Mouse (Mus musculus): ENCODE measurements around the gene Myh7. TPM values are rescaled to one million over a fixed set of nuclear protein-coding genes. Genes with fewer than 3 reads are reported as not detected.

The Myh7 gene
- total and polyA plus RNA-seq, 3 experiments, result 0.08 TPM; not detected in 2

- no peaks in the 10 kb centered on the region for H3K4me1 ChIP-seq (ENCODE audit: control insufficient read depth in 1 of 2, insufficient read depth in 2 of 2)
- dilution Hi-C loops (cut with MboI; ENCODE audit: extremely low pct_ligation_motif_present, extremely low pct_unique_long_range_greater_than_20kb, low sequenced_read_pairs) (no loop called here), in situ Hi-C loops (cut with MboI; ENCODE audit: low pct_ligation_motif_present, low pct_unique_long_range_greater_than_20kb, low sequenced_read_pairs) (no loop called here)
- H3K9ac ChIP-seq (ENCODE audit: insufficient read depth, low read depth), result no peak overlapping the region
- no peak for TF ChIP-seq KAT2A (IDR thresholded peaks at IDR 0.05; ENCODE audit: insufficient replicate concordance, low read length)
- TF ChIP-seq POLR2A (IDR thresholded peaks at IDR 0.05; ENCODE audit: low read depth, low read length), result no peak
- TF ChIP-seq IRF4 (IDR thresholded peaks at IDR 0.05; ENCODE audit: low read depth, low read length), result no peak
- no peak for TF ChIP-seq ZMIZ1 (IDR thresholded peaks at IDR 0.05; ENCODE audit: low read depth, low read length)
- no peak for TF ChIP-seq GABPA (IDR thresholded peaks at IDR 0.05; ENCODE audit: insufficient replicate concordance, low read depth, low read length)
- TF ChIP-seq CHD2 (IDR thresholded peaks at IDR 0.05; ENCODE audit: low read length), result no peak
- TF ChIP-seq JUND (conservative IDR thresholded peaks at IDR 0.05; ENCODE audit: low read depth, low read length), result no peak
- TF ChIP-seq CHD1 (IDR thresholded peaks at IDR 0.05; ENCODE audit: low read depth, low read length), result no peak
- no peak for TF ChIP-seq NELFE (IDR thresholded peaks at IDR 0.05; ENCODE audit: low read depth, low read length)
- TF ChIP-seq UBTF (IDR thresholded peaks at IDR 0.05; ENCODE audit: low read depth, low read length), result no peak
- H3K4me3 ChIP-seq (replicated peaks in 1 of 3; ENCODE audit: low read depth in 2 of 3, low read length in 2 of 3, poor library complexity in 1 of 3), result no peak overlapping the region
- H3K79me2 ChIP-seq (replicated peaks; ENCODE audit: control insufficient read depth, extremely low read depth, insufficient read depth, poor library complexity, severe bottlenecking), result no peaks in the 10 kb centered on the region
- H3K9me3 ChIP-seq (replicated peaks; ENCODE audit: low read length), result no peaks in the 10 kb centered on the region
- H3K36me3 ChIP-seq (replicated peaks in 1 of 2; ENCODE audit: control insufficient read depth in 1 of 2, insufficient read depth in 1 of 2, low read length in 1 of 2), result no peaks in the 10 kb centered on the region
- no peak for DNase-seq (ENCODE audit: extremely low read depth)
- no peak overlapping the region for H3K4me2 ChIP-seq (ENCODE audit: insufficient read depth, low read depth, poor library complexity, severe bottlenecking)
- H3K27me3 ChIP-seq (replicated peaks), result peaks cover 91% of the 10 kb centered on the region
- H3K27ac ChIP-seq (ENCODE audit: insufficient read depth, low read depth), result no peak overlapping the region
These were observed 790 bp downstream of the Myh7 start for GRCm38 (mm10) chr14:54993636-54994035.

- no peak overlapping the region for H3K4me2 ChIP-seq (ENCODE audit: insufficient read depth, low read depth, poor library complexity, severe bottlenecking)
- in situ Hi-C loops (cut with MboI; ENCODE audit: low pct_ligation_motif_present, low pct_unique_long_range_greater_than_20kb, low sequenced_read_pairs), result no loop called here
- no peak overlapping the region for H3K27ac ChIP-seq (ENCODE audit: insufficient read depth, low read depth)
- no peaks in the 10 kb centered on the region for H3K4me1 ChIP-seq (ENCODE audit: control insufficient read depth in 1 of 2, insufficient read depth in 2 of 2)
- dilution Hi-C loops (cut with MboI; ENCODE audit: extremely low pct_ligation_motif_present, extremely low pct_unique_long_range_greater_than_20kb, low sequenced_read_pairs), result no loop called here
- H3K79me2 ChIP-seq (replicated peaks; ENCODE audit: control insufficient read depth, extremely low read depth, insufficient read depth, poor library complexity, severe bottlenecking), result no peaks in the 10 kb centered on the region
- TF ChIP-seq TBP (conservative IDR thresholded peaks at IDR 0.05; ENCODE audit: low read depth, low read length) (no peak), PAX5 (IDR thresholded peaks at IDR 0.05; ENCODE audit: low read length) (no peak), IRF4 (IDR thresholded peaks at IDR 0.05; ENCODE audit: low read depth, low read length) (no peak), ETS1 (conservative IDR thresholded peaks at IDR 0.05; ENCODE audit: low read depth, low read length) (no peak), BHLHE40 (IDR thresholded peaks at IDR 0.05; ENCODE audit: low read depth, low read length) (no peak), GABPA (IDR thresholded peaks at IDR 0.05; ENCODE audit: insufficient replicate concordance, low read depth, low read length) (no peak), CHD1 (IDR thresholded peaks at IDR 0.05; ENCODE audit: low read depth, low read length) (no peak), MAZ (IDR thresholded peaks at IDR 0.05; ENCODE audit: low read depth, low read length) (no peak), MXI1 (IDR thresholded peaks at IDR 0.05; ENCODE audit: low read depth, low read length) (no peak)
- no peak overlapping the region for H3K4me3 ChIP-seq (replicated peaks in 1 of 3; ENCODE audit: low read depth in 2 of 3, low read length in 2 of 3, poor library complexity in 1 of 3)
- no peak overlapping the region for H3K9ac ChIP-seq (ENCODE audit: insufficient read depth, low read depth)
- H3K36me3 ChIP-seq (replicated peaks in 1 of 2; ENCODE audit: control insufficient read depth in 1 of 2, insufficient read depth in 1 of 2, low read length in 1 of 2), result no peaks in the 10 kb centered on the region
- peaks cover 86% of the 10 kb centered on the region for H3K27me3 ChIP-seq (replicated peaks)
- no peaks in the 10 kb centered on the region for H3K9me3 ChIP-seq (replicated peaks; ENCODE audit: low read length)
- no peak for DNase-seq (ENCODE audit: extremely low read depth)
These were observed 2.2 kb downstream of the Myh7 start for GRCm38 (mm10) chr14:54992196-54992595.

Data from CH12.LX (cell line).